Mouse (Mus musculus) kidney, adult 8-10 months (tissue): ENCODE measurements around the gene Sync.

Source experiments
- DNase-seq, 2 experiments: peaks; one replicate each; pipeline ENCODE4 v3.0.0; 2022

Sync gene

DNA sequence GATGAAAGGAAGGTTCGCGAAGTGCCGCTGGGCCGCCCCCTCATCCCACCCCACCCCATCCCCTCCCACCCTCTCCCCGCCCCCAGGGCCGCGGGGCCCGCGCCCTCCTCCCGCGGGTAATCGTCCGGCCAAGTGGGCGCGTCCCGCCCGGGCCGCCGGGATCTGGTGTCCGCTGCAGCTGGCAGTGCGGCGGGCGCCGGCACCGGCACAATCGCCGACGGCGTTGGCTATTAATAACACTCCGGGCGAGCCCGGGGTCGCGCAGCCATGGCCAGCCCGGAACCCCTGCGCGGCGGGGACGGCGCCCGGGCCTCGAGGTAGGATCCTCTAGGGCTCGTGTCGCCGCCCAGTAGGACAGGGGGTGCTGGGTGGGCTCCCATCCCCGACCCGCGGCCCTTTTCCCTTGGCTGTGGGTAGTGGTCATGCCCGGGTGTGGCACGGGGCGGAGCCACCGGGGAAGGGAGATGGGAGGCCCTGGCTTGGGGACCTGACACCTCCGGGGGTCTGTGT lies at the start of gene Sync:
TSS of gene Sync (plus strand) at position 146 of the 510 bp plus-strand sequence.
- DNase-seq = no peak

GRCm38 (mm10) chr4:129237843-129238441 lies 49.5 kb upstream of the Sync start:
- DNase-seq = no peak

DNA sequence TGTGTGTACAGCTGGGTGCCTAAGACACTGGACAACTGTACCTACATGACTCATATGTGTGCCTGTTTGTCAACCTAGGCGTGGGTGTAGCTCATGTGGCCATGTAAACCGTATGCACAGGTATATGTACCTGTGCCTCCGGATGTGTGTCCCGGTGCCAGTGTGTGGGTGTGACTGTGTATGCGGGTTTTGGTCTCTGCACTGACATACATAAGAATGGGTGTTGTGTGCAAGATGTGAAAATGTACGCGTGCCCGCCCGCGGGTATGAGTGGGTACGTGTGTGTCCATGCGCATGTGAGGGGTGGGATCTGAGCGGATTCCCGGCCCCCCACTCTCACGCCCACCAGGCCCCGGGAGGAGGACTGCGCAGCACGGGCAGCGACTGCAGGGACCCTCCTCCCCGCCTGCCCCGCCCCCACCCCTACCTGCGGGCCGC lies 48.8 kb upstream of the Sync start:
- no peak for DNase-seq

GRCm38 (mm10) chr4:129239075-129239474 lies 48.3 kb upstream of the Sync start:
- peak; percentile 74 to 78 for DNase-seq

DNA sequence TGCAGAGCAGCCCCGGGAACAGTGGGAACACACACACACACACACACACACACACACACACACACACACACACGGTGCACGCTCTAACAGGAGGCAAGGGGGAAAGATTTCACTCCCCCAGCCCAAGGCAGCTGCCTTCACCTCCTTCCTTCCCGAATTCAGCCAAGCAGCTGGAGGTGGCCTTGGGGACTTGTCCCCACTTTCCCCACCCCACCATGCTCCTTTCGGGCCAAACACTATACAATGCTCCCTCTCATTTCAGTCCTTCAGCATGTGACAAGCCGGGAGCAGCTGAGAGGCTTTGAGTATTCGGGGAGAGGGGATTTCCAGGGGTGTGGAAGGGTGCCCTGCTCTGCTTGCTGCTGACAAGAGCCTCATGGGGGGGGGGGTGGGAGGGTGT lies 45.5 kb upstream of the Sync start:
- no peak for DNase-seq

DNA sequence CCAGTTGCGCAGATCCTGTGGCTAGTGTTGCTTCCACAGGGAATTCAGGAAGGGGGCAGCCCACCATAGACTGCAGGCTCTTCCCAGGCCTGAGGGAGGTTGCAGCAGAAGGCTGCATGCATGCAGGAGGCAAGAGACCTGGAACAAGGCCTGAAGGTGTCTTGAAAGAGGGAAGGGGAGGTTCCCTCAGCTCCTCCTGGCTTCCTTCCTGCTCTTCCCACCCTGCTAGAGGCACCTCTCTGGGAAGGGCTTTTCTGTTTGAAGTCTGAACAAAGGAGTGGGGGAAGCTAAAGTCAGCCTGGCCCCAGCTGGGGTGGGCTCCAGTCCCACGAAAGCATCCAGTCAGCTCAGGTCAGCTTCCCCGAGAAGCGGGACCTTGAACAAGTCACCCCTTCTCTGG lies 45.1 kb upstream of the Sync start:
- DNase-seq = no peak

DNA sequence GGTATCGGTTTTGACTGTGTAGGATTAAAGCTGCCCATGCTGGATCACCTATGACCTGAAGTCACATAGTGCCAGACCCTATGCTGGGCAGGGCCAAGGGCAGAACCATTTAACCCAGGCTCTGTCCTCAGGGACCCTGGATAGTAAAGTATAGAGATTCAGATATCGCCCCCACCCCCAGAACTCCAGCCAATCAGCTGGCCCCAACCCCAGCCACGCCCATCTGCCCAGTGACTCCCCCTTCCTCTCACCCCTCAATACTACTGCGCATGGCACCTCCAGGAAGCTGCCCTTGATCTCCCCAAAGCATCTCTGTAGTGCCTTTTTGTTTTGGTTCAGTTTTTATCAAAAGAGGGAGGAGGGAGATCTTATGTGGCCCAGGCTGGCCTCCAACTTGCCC lies 44.7 kb upstream of the Sync start:
- no peak for DNase-seq

- DNase-seq = no peak
These were observed 42.6 kb upstream of the Sync start for GRCm38 (mm10) chr4:129244802-129245201.

GRCm38 (mm10) chr4:129246360-129247301 lies 40.8 kb upstream of the Sync start:
- no peak for DNase-seq

DNA sequence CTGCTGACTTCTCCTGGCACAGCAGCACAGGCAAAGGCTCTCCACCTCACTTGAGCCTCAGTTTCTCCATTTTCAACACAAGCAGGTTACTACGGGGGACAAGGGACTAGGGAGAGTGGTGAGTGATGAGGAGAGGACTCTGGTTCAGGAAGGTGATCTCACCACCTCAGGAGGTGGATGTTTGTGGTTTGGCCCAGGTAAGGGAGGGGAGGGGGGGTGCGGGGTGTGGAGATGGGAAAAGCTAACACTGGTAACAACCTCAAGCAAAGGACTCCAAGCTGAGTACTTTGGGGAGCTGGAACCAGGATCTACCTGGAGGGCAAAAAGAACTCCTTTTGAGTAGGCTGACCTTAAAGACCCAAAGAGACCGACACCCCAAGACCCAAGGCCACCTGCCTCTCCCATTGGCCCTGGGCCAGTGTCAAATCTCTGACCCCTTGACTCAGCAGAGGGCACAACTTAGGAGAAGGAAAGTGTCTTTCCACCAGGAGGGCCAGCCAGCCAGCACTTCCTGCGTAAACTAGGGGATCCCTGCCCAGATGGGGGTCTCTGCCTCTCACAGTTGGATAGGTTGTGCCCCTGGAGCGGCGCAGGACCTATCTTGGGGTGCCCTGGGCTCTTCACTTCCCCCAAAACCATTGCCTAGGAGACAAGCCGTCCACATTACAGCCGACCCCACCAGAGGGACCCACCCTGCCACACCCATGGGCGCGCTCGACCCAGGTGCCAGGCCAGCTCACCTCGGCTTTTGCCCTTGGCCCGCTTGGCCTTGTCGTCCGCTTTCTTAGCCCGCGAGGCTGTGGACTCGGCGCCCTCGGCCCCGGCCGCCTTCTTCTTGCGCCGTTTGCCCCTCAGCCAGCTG lies 39.8 kb upstream of the Sync start:
- DNase-seq = no peak

- DNase-seq = no peak
These were observed 39.1 kb upstream of the Sync start for GRCm38 (mm10) chr4:129248243-129248767.

- no peak for DNase-seq
These were observed 38.1 kb upstream of the Sync start for GRCm38 (mm10) chr4:129249288-129249687.

DNA sequence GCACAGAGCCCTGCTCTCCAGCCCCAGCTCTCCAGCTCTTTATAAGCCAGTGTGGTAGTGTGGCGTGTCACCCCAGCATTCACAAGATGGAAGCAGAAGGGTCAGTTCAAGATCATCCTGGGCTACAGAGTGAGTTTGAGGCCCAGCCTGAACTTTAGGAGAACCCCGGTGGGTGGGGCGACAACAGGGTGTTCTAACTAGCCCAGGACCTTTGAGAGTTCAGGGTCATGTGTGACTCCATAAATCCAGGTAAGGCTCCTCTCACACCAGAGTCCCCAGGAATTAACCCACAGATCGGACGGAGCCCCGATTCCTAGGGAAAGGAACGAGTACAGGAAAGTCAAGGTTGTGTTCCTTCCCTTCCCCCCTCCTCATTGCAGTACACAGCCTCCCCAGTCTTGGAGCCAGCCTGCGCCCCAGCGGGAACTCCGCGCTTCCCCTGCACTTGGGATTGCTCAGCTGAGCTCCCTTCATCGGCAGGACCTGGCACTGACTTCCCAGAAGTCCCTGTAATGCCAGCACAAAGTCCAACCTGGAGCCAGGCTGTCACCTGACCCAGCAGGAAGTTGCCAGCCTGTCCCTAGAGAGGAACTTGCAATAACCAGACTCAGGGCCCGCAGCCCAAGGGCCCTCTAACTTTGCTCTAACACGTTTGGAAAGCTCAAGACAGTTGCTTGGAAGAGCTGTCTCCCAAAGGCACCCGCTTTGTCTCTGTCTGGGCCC lies 36.5 kb upstream of the Sync start:
- DNase-seq = peak; percentile 92 to 93

DNA sequence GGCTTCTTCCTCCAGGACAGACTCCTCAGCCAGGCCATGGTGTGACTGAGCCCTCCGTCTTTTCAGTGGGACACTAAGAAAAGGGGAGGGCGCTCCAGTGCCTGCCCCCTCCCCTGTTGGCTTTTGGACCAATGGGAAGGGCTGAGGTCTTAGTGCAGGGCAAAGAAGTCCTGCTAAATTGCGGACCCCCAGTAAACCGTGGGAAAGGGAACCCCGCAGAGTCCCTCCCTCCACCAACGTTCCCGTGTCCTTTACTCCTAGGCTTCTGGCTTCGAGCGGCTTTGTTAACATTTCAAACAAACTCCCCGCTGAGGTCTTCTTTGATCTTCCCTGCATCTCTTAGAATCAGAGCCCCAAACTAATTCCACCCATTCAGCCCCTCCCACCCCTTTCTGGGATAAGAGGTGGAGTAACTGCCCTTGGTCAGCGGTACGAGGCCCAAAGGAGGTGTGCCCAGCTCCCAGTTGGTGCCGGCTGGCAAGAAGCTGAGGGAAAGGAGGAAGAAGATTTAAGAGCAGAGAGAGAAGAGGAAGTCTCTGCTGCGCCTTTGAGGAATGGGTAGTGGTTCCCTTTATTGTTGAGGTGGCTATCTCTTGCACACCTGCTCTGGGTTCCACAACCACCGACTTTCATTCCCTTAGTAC lies 35.8 kb upstream of the Sync start:
- DNase-seq = peak in 1 of 2 experiments; percentile 60

DNA sequence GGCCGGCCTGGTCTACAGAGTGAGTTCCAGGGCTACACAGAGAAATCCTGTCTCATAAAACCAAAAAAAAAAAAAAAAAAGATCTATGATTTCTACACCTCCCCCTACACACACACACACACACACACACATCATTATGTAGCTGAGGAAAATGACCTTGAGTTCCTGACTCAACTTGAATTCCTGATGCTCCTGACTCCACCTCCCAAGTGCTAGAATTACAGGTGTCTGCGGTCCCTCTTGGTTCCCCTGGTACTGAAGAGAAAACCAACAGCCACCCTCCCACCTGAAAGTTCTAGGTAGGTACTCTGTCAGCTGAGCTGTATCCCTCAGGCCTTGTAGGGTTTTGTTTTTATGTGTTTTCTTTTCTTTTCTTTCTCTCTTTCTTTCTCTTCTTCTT lies 34.9 kb upstream of the Sync start:
- DNase-seq = no peak

DNA sequence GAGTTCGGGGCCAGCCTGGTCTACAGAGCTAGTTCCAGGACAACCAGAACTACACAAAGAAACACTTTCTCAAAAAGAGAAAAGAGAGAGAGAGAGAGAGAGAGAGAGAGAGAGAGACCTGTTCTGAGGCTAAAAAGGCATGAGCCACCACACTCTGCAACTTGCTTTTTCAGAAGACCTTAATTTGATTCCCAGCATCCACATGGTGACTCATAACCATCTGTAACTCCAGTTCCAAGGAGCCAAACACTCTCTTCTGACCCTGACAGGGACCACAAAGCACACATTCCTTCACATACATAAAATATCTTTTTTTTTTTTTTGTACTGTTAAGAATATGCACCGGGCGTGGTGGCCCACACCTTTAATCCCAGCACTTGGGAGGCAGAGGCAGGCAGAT lies 32.8 kb upstream of the Sync start:
- DNase-seq = no peak

DNA sequence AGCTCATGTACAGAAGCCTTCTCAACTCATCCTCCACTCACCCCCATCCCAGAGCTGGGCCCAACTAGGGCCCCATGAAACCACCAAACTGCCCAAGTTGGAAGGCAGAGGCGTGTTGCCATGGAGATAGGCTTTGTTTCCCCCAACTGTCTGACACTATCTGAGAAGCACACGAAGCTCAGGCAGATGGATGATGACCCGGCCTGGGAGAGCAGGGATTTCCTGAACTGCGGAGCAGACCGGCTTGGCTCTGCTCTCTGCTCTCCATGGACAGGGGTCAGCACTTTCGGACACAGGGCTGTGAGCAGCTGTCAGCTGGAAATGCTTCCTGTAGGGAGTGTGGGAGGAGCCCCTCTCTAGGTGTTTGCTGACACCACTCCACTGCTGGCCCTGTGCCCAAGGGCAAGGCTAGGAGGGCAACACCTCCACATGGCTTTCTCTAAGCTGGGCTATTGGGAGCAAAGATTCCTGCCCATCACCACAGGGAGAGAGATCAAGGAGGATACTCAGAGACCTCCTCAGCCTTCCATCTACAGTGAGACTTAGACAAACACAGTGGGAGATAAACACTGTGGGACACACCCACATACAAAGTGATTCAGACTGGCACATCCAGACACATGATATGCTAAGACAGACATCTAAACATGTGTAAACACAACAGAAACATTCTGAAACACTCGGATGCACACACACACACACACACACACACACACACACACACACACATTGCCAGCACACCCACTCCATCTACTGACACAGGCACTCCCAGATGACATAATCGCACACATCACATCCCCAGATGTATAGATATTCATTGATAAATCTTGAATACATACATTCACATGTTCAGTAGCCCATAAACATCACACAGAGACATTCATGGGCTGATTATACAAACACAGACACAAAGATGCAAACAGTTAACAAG lies 30.7 kb upstream of the Sync start:
- DNase-seq = peak; percentile 66 to 79

- DNase-seq = no peak
These were observed 28.3 kb upstream of the Sync start for GRCm38 (mm10) chr4:129259101-129259500.

DNA sequence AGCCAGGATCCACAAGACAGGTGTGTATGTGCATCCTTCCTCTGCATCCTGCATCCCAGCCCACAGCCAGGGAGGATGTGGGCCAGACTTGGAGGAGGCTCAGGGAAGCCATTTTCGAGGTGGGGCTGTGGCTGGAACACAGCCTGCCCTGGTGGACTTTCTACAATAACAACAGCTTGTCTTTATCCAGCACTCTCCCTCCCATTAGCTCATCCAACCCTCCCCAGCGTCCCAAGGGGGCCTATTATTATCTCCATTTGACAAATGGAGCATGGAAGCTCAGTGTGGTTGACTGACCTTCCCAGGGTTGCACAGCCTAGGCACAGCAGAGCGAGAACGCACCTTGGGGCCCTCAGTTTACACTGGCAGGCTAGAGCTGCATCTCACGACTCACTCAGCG lies 26.7 kb upstream of the Sync start:
- DNase-seq = no peak

- no peak for DNase-seq
These were observed 26.2 kb upstream of the Sync start, which contains the start of gene C77080 for GRCm38 (mm10) chr4:129261196-129261595. Gene C77080 (minus strand): TSS chr4:129261404.
